Mouse (Mus musculus) heart, postnatal 4 days (tissue): ENCODE results near the gene LTO1. TPM values are rescaled to one million over a fixed set of nuclear protein-coding genes. Genes with fewer than 3 reads are reported as not detected.

ENCODE experiments used
- DNase-seq: peaks from one replicate; pipeline ENCODE4 v3.0.0; 2021
- total RNA-seq, 2 experiments: library from RNA; stranded (reverse); gene quantifications; 2 replicates each; pipeline ENCODE4 v1.2.3; 2021

The LTO1 gene
- total RNA-seq, 2 experiments from 2014 or later: 13.8 to 14.8 TPM

DNA sequence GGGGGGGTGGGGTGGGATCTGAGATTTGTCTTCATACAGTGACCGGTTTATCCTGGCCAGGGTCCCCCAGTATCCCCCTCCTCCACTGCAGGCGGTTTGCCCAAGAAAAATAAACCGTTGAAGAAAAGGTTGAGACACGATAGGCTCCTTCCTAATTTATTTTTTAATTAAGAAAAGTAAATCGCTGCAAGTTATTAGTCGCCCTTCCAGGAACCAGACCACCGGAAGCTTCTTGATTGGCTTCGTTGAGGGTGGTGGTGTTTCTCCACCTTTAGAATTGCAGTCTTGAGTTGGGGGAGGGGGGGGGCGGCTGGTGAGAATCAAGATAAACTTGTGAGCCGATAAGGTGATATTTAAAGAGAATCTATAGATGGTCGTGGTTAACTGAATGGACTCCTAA is 25.7 kb downstream of the LTO1 start:
- no peak for DNase-seq

GRCm38 (mm10) chr7:144941242-144941831 is 26.4 kb downstream of the LTO1 start:
- peak; percentile 91 for DNase-seq

DNA sequence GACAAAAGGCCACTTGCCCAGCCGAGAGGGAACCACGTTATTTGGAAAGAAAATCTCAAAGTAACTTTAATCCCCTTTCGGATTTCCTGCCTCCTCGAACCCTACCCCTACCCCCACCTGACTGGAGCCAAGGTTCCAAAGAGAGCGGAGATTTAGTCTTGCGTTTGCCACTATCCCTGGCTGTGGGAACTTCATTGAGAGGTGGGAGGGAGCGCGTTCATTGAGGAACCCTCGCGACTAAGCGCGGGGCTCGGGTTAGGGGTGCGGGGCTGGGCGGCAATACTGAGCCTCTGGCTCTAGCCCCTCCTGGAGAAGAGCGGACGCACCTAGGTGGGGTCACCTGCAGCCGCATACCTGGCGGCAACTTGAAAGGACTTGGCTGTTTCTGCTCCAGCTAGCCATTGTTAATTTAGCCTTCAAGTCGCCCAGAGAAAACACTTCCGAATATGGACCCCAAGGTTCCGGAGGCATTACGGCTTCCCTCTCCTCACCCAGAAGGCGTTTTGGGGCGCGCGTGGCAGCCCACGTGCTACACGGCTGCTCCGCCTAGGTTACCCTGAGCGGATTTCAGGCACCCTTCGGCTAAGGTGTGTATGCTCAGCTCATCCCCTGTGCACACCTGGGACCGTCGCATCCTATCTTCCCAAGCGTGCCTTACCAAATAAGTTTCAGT is 27.3 kb downstream of the LTO1 start:
- DNase-seq: peak; percentile 35

DNA sequence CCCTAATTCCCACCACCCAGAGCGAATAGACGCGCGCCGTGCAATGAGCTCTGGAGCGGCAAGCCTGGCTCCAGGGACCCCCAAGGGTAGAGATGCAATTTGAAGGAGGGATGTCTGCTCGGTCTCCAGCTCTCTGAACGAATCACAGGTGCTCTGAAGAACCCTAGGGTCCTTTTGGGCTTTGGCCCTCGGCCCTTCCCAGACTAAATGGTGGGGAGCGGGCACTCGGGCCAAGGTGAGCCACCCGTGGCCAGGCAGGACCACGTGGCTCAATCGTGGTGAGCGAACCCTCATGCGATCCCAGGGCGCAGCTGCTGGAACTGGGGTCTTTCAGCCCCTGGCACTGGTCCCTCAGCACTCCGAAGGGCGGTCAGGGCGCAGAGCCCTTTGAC is 27.8 kb downstream of the LTO1 start:
- no peak for DNase-seq

DNA sequence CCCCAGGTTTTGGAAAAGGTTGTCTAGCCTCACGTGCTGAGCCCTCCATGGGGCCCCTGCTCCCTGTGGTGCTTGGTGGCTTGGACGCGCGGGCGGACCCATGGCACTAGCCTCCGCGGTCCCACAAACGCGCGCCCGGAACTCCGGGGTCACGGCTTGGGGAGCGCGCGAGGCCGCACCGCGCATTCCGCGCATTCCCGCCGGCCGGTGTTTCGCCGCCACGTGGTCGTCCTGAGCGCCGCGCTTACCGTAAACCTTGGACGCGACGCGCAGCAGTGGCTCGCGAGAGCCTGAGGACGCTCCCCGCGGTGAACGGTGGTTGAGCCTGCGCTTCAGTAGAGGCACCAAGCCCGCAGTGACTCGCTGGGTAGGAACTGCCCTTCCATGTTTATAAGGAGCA is 28.4 kb downstream of the LTO1 start:
- peak; percentile 83 for DNase-seq

DNA sequence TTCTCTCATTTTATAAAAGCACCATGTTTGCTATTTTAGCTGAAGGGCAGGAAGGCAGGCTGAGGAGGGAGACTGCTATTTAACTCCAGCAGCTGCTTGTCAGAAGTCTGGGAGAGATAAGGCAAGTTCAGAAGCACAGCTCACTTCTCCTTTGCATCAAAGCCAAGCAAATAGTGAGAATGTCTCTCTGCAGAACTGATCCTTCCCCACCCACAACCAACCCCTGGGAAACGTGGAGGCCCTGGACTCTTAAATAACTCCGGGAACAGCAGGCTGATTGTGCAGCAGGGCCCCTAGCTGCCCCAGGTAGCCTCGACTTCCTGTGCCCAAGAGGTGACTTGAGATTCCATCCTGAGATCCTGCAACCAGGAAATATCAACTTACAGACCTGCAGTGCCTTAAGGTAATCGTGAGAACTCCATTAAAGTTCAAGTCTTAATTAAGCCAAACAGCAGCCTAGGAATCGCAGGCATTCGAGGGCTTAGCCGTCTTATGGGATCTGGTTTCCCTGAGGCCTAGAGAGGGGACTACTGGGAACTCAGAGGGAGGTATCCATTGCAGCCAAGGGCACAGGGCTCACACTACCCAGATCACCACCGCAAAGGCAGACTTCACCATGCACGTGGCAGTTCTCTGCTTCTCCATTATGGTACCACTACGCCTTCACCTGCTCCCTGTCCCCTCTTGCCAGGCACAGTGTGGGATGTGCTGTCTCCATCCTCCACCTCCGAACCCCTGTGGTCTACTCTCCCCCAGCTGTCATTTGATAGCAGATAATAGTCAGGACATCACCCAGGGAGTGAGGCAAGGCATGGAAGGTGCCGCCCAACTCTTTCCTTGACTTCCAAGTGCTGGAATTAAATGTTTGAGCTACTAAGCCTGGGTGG is 43.9 kb downstream of the LTO1 start:
- no peak for DNase-seq

GRCm38 (mm10) chr7:144963911-144964310 is 49.0 kb downstream of the LTO1 start:
- DNase-seq: no peak

GRCm38 (mm10) chr7:144964316-144964715 is 49.4 kb downstream of the LTO1 start:
- DNase-seq: no peak

- no peak for DNase-seq
Observed at GRCm38 (mm10) chr7:144965893-144966292, 51.0 kb downstream of the LTO1 start.

- DNase-seq: no peak
Observed at GRCm38 (mm10) chr7:144970997-144971768, 56.3 kb downstream of the LTO1 start.

DNA sequence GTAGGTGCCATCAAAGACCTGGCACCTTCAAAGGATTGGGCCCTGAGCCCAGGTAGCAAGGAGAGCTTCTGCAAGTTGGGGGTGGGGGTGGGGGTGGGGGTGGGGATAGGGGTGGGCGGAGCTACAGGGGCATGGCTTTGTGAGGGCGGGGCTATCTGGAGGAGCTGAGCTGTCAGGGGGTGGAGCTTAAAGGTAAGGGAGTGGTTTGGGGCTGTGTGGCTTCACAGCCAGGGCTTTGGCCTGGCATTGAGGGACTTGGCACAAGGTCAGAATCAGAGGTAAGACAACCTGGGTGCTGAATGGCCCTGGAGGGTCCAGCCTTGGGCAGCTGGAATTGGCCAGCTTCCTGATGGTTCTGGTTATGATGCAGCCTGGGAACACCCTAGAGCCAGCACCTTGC is 56.9 kb downstream of the LTO1 start:
- no peak for DNase-seq

- peak; percentile 20 for DNase-seq
Observed at GRCm38 (mm10) chr7:144973461-144973860, 58.6 kb downstream of the LTO1 start.

DNA sequence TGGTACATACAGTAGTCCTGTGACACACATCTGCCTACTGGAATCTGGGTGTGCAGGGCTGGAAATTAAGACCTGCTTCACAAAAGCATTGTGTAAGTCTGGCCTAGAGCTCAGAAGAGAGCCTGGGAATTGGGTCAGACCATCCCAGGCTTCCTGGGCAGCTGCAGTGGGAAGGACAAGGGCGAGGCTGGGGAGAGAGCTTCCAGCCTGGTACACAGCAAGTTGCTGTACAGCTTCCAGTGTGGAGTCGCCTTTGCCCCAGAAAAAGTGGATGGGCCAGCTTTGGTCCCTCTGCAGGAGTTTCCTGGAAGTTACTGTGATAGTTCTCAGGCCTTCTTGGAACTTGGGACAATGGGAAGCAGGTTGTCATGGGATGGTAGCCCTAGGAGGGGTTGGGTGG is 62.2 kb downstream of the LTO1 start:
- no peak for DNase-seq

- no peak for DNase-seq
Observed at GRCm38 (mm10) chr7:144979814-144980213, 64.9 kb downstream of the LTO1 start.

Other genes starting within 250 kb of the LTO1 start
- 10 to 100 TPM; 12.5 to 15.9 TPM for gene Ano1, start 163.1 kb upstream of the LTO1 start, total RNA-seq
- gene Fgf3, start 77.0 kb upstream of the LTO1 start, total RNA-seq: not detected
- gene Fgf4, start 67.7 kb upstream of the LTO1 start, total RNA-seq: not detected
- gene Fgf15, start 18.6 kb upstream of the LTO1 start, total RNA-seq: not detected
- gene Ccnd1, start 24.8 kb downstream of the LTO1 start, total RNA-seq: 100 to 1,000 TPM; 128 to 130 TPM